Mouse (Mus musculus): ENCODE data around the gene Krt79.

DNA sequence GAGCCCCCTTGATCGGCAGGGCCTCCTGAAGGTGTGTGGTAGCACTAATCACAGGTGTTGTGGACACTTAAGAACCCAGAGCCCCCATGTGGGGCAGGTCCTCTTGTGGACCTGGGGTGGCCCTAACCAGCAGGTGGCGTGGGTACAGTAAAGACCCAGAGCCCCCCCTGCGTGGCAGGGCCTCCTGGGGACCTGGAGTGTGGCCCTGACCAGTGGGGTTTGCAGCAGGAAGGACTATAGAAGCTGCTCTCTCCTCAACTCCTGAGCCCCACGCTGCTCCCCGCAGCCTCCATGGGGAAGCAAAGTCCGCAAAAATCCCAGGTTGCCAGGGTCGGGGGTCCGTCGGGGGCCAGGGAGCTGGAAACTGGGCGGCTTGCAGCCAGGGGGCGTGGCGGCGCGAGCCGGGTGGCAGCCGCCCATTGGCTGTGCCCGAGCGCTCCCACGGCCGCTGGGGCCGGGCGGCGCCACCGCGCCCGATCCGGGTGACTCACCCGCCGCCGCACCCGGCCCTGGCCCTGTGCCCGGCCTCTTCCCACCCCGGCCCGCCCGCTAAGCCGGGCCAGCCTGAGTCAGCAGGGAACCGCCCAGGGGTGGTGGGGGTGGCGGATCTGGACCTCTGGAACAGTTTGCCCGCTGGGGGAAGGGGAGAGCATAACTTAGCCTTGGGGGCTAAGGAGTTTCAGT is 37.1 kb upstream of the Krt79 start:
- TF ChIP-seq CTCF (IDR thresholded peaks at IDR 0.05; ENCODE audit: borderline replicate concordance, insufficient read depth, low read depth, low read length) = no peak
- TF ChIP-seq POLR2A (IDR thresholded peaks at IDR 0.05; ENCODE audit: borderline replicate concordance, insufficient read depth, low read length) = no peak

All from cerebellum, adult 2 months (tissue).